Mouse (Mus musculus) E14TG2a.4 (cell line): ENCODE measurements around the gene Igsf9b.

Experiments used
- CTCF ChIP-seq: conservative IDR thresholded peaks from 2 replicates; pipeline ENCODE4 v1.5.1; 2014; ENCODE audit warnings: low read length
- NANOG ChIP-seq: IDR thresholded peaks from 2 replicates; pipeline ENCODE4 v1.6.1; 2014; ENCODE audit warnings: borderline replicate concordance, low read length, mixed read lengths
- POU5F1 ChIP-seq: IDR thresholded peaks from 2 replicates; pipeline ENCODE4 v1.6.1; 2014; ENCODE audit warnings: low read length, borderline replicate concordance

DNA sequence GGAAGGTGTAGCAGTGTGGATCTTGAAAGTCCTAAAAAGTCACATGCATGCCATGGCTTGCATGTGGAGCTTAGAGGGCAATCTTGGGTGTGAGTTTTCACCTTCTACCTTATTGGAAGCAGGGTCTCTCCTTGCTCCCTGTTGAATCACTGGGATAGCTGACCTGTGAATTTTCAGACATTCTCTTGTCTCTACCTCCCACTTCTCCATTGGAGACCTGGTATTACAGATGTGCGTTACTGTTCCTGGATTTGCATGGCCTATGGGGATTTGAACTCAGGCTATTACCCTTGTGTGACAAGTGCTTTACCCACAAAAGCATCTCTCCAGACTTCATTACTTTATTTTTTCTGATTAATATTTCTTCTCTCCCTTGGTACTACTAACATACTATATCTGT, 26.1 kb upstream of the Igsf9b start:
- TF ChIP-seq CTCF (no peak), POU5F1 (no peak), NANOG (no peak)
